Mouse (Mus musculus): ENCODE data around the gene Lztr1.

Gene Lztr1

GRCm38 (mm10) chr16:17559396-17560027 is 51.0 kb downstream of the Lztr1 start:
- no peak for DNase-seq

GRCm38 (mm10) chr16:17561128-17561750 is 52.8 kb downstream of the Lztr1 start, which contains the start of gene Lrrc74b:
Lrrc74b (minus strand) TSS chr16:17561247.
- DNase-seq = no peak

GRCm38 (mm10) chr16:17561751-17562208 is 53.3 kb downstream of the Lztr1 start, which contains the start of gene P2rx6:
P2rx6 (plus strand) TSS chr16:17561885.
- DNase-seq = no peak

DNA sequence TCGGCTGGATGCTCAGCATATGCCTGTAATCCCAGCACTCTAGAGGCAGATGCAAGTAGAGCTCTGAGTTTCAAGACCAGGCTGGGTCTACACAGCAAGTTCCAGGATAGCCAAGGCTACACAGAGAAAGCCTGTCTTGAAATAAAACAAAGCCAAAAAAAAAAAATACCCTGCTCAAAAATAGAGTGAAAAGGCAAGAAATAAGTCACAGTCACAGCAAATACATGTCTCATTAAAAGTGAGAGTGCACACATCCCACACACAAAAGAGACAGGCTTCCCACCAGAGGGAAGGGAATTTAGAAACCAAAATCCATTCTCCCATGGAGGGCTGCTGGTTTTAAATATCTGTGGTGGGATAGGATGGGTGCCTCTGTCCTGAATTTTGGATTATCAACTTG is 55.1 kb downstream of the Lztr1 start:
- DNase-seq = no peak

GRCm38 (mm10) chr16:17564221-17564620 is 55.7 kb downstream of the Lztr1 start:
- DNase-seq = no peak

DNA sequence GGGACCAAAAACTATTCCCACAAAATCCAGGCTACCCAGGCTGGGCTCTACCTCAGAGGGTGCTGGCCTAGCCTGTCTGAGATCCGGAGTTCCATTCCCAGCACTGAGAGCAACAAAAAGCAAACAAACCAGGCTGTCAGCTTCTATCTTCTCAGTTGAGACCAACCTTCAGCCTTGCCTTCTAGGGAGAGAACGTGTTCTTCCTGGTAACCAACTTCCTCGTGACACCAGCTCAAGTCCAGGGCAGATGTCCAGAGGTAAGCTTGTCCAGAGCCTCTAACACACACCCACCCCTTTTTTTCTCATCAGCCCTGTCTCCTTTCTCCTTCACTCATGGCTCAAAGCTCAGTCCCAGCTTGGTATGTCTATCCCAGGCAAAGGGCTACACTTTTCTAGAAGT is 56.3 kb downstream of the Lztr1 start:
- no peak for DNase-seq

GRCm38 (mm10) chr16:17566186-17566585 is 57.7 kb downstream of the Lztr1 start:
- DNase-seq = no peak
